Mouse (Mus musculus): ENCODE data around the gene Mia2. TPM values are rescaled to one million over a fixed set of nuclear protein-coding genes. Genes with fewer than 3 reads are reported as not detected.
A peak's percentile ranks its signal among the peaks of the same experiment; 100 is the strongest.
"Not testable (repeated sequence)": the region's sequence is repeated elsewhere in the genome, so short reads cannot be mapped to it uniquely, and the experiment has no call there.

Gene Mia2
- total RNA-seq, 2 experiments from 2014 or later: 86.2 to 119 TPM

DNA sequence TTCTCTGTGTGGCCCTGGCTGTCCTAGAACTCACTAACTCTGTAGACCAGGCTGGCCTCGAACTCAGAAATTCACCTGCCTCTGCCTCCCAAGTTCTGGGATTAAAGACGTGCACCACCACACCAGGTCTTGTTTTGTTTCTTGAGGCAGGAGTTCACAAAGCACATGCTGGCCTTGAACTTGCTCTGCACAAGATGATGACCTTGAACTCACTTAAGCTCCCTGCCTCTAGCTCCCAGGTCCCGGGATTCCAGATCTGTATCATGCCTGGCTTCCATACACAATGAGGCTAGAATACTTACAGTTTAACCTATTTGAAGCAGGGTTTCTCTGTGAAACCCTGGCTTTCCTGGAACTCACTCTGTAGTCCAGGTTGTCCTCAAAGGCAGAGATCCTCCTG lies 121.7 kb downstream of the Mia2 start:
- ATAC-seq (replicated peaks; ENCODE audit: poor library complexity, severe bottlenecking): no peak

- ATAC-seq (replicated peaks; ENCODE audit: poor library complexity, severe bottlenecking): peak; percentile 4; the same call in 1 of the 2 replicates
Observed at GRCm38 (mm10) chr12:59218640-59219321, 123.2 kb downstream of the Mia2 start.

- ATAC-seq (replicated peaks; ENCODE audit: poor library complexity, severe bottlenecking): peak; percentile 75
Observed at GRCm38 (mm10) chr12:59219325-59220225, 124.0 kb downstream of the Mia2 start, which contains the start of gene Fbxo33. Fbxo33 (minus strand) TSS chr12:59219725.

GRCm38 (mm10) chr12:59228401-59228800 lies 132.8 kb downstream of the Mia2 start:
- no peak for ATAC-seq (replicated peaks; ENCODE audit: poor library complexity, severe bottlenecking)

GRCm38 (mm10) chr12:59238434-59238833 lies 142.8 kb downstream of the Mia2 start:
- no peak for ATAC-seq (replicated peaks; ENCODE audit: poor library complexity, severe bottlenecking)

- ATAC-seq (replicated peaks; ENCODE audit: poor library complexity, severe bottlenecking): not testable (repeated sequence)
Observed at GRCm38 (mm10) chr12:59241031-59241430, 145.4 kb downstream of the Mia2 start.

Other genes with a start within 250 kb of the Mia2 start
- 12.5 and 14.4 TPM in 2 replicates for gene Sec23a, start 83.8 kb upstream of the Mia2 start, total RNA-seq (2014; fragmentation: Nextera tagmentation)
- 20.9 and 23.7 TPM in 2 replicates for gene Sec23a, start 83.8 kb upstream of the Mia2 start, total RNA-seq (2017)
- 23.0 and 23.4 TPM in 2 replicates for gene Gemin2, start 82.4 kb upstream of the Mia2 start, total RNA-seq (2014; fragmentation: Nextera tagmentation)
- 14.0 and 22.3 TPM in 2 replicates for gene Gemin2, start 82.4 kb upstream of the Mia2 start, total RNA-seq (2017)
- 25.7 and 58.6 TPM in 2 replicates for gene Trappc6b, start 34.3 kb upstream of the Mia2 start, total RNA-seq (2014; fragmentation: Nextera tagmentation)
- 49.7 and 53.6 TPM in 2 replicates for gene Trappc6b, start 34.3 kb upstream of the Mia2 start, total RNA-seq (2017)
- gene Pnn, start 28.9 kb upstream of the Mia2 start, total RNA-seq (2014; fragmentation: Nextera tagmentation): 89.3 and 101 TPM in 2 replicates
- 104 and 113 TPM in 2 replicates for gene Pnn, start 28.9 kb upstream of the Mia2 start, total RNA-seq (2017)
- 23.9 and 28.1 TPM in 2 replicates for gene Fbxo33, start 123.9 kb downstream of the Mia2 start, total RNA-seq (2014; fragmentation: Nextera tagmentation)
- gene Fbxo33, start 123.9 kb downstream of the Mia2 start, total RNA-seq (2017): 44.7 and 49.9 TPM in 2 replicates

All from granulocyte monocyte progenitor cell, adult 5-6 weeks (primary cell).